Mouse (Mus musculus): ENCODE measurements around the gene Frmd8.

Gene Frmd8

DNA sequence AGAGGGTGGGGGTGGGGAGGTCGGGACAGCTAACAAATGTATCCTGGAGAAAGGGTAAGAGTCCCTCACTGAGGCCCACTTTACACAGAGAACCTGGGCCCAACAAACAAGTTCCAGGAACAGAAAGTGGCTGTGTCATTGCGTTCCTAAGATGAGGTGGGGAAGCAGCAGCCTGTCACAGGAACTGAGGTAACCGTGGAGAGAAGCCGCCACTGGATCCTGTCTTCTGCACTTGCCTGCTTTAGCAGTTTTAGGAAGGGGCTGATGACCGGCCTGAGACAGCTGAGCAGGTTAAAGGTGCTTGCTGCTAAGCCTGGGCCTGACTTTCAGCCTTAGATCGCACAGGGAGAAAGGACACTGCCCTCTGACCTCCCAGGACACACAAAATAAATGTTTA lies 68.3 kb downstream of the Frmd8 start:
- DNase-seq (ENCODE audit: low spot score) = no peak

DNA sequence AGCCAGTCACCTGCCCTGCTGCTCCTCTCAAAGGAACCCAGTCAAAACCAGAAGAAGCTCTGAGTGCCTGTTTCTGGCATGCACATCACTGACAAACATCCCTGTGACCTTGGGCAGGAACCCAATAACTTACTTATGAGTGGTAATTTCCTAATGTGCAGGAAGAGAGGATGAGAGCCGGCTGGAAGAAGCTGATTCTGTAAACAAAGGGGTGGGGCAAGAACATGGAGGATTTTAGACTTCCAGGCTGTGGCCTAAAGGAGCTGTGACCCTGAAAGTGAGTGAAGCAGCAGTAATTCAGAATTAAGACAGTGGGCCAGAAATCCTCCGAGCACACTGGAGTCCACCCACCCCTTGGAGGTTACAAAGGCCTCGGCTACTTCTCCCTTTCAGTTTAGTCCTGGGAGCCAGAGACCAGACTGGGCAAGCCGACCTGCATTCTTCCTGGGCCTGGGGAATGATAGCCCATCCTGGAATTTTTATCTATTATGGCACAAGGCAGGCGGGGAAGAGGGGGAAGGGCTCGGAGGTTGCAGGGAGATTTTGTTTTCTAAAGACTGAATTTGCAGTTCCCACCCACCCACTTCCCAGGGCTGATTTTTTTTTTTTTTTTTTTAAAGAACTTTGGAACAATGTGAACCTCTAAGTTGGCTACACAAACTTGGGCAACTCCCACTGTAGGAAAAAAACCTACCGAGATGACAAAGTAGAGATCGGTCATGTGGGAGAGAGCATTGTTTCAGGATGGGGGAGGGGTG lies 68.8 kb downstream of the Frmd8 start:
- DNase-seq (ENCODE audit: low spot score) = no peak

DNA sequence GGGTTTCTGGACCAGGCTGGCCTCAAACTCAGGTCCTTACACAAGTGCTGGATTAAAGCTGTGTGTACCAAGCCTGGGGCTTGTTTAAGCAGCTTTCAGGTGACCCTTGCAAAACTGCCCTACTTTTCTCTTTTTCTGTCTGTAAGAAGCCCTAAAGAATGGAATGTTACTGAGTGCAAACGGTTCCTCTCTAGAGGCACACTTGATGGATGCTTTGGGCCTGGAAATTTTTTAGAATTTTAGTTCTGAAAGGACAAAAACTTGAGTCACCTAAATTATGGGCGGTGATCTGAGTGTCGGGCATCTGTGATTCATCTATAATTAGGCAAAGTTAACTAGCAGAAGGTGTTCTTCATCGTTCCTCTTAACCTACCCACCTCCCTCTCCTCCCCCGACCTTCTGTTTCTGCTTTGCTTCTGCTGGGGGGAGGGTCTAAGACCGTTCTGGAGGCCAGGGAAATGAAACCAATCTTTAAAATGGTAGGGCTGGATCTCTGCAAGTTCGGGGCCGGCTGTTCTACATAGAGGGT lies 70.6 kb downstream of the Frmd8 start:
- DNase-seq (ENCODE audit: low spot score) = no peak

DNA sequence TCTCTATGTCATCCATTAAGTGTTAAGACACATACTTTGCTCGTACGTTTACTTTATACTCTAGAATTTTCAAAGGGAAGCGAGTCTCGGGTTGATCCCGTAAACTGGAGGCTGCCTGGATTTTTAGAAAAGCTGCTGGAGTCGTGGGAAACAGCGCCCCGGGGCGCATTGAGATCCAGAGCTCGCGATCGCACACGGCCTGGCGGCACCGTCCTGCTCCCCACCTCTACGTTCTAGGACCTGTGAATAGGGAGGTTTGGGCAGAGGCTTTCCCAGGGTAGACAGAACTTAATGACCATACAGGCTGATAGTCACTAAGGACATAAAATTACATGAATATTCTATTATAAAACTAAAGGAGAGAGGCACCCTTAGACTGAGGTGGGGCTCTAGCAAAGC lies 71.2 kb downstream of the Frmd8 start:
- no peak for DNase-seq (ENCODE audit: low spot score)

DNA sequence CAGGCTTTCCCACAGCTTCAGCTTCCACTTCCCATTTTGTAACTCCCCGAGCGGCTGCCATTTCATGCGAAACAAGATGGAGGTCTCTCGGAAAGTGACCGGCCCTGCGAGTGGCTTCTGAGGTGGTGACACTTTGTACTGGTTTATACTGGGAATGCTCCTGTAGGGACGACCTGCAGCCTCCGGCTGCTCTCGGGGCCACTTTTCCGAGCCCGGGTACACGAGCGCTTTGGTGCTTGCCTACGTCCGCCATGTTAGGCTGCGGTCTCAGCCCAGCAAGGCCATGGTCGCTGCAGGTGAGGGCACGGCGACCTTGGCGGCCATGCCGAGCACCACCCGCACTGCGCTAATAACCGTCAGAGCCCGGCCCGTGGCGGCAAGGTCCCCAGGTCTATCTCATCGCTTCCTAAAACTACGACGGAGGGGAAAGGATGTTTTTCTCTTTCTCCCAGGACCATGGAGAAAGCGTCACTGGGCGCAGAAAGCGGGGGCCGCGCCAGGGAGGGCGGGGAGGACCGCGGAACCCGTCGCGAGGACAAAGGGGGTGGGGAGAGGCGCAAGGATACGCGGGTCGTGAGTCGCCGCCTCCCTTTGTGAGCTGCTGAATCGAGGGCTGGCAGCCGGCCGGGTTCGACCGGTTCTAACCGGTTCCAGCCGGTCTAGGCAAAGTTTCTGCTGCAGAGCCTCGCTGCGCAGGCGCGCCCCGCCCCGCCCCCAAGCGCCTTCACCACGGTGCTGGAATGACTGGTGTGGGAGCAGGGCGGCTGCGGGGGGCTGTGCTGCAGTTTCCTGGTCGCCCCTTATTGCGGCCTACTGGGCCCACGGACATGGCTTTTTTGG lies 71.8 kb downstream of the Frmd8 start:
- peak; percentile 99 for DNase-seq (ENCODE audit: low spot score)

DNA sequence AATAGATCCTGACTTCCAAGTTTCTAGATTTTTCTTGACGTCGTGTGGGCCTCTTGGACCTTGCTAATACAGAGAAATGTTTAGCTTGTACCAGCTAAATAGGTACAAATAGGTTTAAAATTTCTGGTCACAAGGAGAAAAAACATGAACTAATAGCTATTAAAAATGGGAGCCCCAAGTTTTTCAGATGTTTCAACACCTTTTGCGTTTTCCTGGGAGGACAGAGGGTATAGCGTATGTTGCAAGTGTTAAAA lies 72.4 kb downstream of the Frmd8 start:
- DNase-seq (ENCODE audit: low spot score) = no peak

DNA sequence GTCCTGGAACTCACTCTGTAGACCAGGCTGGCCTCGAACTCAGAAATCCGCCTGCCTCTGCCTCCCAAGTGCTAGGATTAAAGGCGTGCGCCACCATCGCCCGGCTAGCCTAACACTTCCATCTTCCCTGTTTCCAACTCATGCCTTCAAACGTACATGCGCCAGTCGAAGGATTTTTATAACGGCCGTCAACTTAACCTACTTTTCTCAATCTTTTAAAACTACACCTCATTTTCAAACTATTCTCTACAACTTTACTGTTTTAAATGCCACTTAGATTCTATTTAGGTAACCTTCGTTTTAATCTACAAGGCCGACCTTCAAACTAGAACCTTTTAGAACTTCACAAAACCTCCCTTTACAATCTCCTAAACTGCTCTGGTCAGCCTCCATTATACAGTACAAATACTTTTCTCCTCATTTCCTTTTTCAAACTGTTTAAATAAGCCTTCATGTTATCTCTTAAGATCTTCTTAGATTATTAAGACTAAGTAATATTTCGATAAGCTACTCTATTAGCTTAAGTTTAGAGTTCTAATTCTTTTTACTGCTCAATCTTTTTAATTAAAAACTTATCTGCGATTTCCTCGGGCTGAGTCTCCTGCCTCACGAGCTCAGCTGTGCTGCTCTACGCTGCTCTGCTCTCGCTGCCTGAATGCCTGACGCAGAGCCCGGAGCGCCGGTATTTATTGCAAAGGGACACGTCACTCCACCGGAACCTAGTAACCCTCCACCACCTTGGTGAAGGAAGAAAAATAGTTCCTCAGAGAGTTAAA lies 72.9 kb downstream of the Frmd8 start:
- DNase-seq (ENCODE audit: low spot score) = peak; percentile 98

DNA sequence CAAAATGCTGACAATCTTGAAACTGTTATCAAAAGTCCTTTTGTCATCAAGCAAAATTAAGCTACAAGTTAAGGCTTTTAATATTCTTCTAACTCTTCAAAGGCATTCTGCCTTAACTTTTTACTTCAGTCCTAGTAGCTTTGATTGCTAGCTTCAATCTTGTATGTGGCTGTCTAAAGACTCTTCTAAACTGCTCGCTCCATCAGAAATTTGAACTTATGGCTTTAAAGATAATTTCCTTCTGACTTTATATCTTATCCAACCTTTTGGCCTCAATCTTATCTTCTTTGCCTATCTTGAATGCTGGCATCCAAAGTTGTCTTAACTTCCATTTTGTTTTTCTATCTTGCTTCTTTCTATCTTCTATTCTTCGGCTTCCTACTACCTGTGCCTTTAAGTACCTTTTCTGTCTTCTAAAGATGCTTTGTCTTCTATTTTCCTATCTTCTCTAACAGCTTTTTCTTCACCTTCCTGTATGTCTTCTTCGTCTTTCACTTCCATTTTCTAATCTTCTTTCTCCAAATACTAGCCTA lies 73.6 kb downstream of the Frmd8 start:
- no peak for DNase-seq (ENCODE audit: low spot score)

DNA sequence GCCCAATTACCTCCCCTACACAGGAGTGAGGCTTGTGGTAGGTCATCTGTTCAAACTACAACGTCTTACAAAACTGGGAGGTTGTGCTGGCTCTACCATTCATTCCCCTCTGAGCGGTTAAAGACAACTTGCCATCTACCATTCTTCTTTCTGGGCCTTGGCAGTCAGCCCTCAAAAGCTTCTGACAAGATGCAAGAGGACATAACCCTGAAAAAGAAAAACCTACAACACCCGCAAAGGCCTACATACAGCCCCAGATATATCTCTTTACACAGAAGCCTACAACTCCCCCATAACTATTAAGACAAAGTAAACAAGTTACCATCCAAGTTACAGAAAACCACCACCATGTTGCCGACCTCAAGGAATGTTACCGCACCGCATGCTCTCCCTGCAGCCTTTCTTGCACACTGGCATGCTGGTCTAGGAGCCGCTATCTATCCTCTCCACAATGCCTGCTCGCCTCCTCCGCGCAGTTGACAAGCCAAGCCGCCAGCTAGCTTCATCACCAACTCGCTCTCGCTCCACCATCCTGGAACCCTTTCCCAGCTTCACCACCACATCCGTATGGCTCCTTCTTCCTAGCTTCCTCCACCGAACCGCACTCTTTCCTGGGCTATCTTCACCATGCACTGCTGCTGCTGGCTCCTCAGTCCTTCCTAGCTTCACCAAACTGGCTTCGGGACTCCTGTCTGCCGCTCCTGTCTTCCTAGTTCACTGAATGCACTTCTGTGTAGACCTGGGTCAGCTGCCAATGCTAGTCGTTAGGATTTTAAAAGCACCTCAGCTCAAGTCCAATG lies 74.2 kb downstream of the Frmd8 start:
- no peak for DNase-seq (ENCODE audit: low spot score)

DNA sequence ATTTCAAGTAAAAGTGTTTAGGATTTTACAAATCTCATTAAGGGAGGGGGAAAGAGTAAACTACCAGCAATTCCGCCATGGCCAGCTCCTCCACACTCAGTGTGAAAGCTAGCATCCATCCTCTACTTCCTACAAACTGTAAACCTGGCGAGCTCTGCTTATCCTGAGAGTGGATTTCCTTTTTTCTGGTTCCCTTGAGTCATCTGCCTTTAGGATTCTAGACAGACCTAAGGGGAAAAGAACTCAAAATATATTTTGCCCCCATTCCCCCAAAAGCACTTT lies 74.8 kb downstream of the Frmd8 start:
- no peak for DNase-seq (ENCODE audit: low spot score)

All from ovary, postnatal 14 days (tissue).